Mouse (Mus musculus): ENCODE measurements at regions not wholly inside any gene's neighbourhood (a gene's known extent, or its start where the extent isn't known, plus 50 kb on each side); places are given as distances from the start of the nearest gene placed in this dataset.

DNA sequence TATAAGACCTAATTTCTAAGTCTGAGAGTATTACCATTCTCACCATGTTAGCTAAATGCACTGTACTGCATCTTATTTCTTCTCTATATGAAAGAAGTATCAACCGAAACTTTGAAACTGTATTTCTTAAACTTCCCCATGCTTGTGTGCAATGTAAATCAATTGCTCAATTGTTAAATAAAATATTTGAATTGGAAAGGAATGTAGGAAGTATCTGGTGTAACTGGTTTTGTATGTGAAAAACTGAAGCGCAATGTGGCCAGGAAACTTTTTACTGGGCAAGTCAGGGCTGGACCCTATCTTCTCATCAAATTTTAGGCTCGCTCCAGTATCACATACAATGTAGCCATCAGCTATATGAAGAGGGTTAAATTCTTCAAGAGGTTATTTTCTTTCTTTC is 123.8 kb upstream of the Atp2b1 start:
- DNase-seq: no peak

DNA sequence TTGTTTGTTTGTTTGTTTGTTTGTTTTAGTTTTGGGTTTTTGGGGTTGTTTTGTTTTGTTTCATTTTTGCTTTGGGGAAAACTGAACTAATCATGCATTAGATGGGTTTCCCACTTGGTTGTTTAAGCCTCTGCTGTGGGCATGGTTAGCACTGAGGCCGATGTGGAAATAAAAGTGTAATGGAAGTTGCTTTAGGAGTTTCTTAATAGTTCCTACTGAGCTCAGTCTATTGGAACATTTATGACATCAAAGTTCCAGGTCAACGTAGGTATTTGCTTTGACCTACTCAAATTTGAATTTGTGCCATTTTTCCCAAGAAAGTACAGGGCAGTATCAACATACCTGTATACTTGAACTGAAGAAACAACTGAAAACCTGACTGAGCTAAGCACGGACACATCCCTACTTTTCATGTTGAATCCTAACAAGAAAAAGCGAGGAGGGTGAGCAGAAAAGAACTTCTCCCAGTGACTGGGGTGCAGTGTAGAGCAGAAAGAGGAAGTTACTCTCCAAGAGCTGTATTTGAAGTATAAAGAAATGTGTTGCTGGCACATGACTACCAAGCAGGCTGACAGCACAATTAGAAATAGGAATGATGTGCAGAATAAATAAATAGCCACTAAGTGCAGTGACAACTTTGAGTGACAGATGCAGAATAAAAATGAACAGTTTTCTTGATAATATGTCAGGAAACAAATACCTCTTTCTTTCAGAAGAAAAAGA is 122.0 kb upstream of the Atp2b1 start:
- DNase-seq: no peak

GRCm38 (mm10) chr10:98793926-98794536 is 120.2 kb upstream of the Atp2b1 start:
- DNase-seq: no peak

DNA sequence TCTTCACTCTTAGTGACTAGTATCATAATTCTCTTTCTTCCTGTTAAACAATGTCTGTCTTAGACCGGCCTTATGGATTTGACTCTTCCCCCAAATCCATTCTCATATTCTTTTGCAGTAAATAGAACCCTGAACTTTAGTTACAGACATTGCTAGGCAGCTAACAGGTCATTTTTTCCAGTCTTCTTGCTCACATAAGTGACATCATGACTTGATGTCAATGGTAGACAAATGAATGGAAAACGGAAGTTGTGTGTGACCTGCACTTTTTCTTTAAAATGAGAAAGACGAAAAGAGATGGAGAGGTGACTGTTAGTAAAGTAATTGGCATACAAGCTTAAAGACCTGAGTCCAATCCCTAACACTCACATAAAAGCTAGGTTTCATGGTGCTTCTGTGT is 118.2 kb upstream of the Atp2b1 start:
- DNase-seq: no peak

- DNase-seq: no peak
Measured at GRCm38 (mm10) chr10:98798634-98799415, 115.4 kb upstream of the Atp2b1 start.

DNA sequence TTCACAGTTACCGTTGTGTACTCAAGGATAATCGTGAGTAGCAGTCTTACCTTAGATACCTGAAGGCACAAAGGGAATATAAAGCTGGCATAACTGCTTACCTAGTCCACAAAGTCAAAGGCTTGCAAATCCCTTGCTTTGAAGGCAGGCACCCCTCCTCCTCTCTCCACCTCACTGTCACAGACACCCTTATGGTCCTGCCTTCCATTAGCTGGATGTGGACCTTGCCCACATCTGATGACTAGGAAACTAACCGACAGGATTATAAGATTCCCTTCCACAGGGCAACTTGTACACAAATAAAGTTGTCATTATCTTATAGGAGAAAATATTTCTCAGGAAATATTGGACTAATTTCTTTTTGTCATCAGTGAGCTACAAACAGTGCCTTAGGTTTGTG is 114.4 kb upstream of the Atp2b1 start:
- DNase-seq: no peak

- no peak for DNase-seq
Measured at GRCm38 (mm10) chr10:98800949-98801348, 113.3 kb upstream of the Atp2b1 start.

DNA sequence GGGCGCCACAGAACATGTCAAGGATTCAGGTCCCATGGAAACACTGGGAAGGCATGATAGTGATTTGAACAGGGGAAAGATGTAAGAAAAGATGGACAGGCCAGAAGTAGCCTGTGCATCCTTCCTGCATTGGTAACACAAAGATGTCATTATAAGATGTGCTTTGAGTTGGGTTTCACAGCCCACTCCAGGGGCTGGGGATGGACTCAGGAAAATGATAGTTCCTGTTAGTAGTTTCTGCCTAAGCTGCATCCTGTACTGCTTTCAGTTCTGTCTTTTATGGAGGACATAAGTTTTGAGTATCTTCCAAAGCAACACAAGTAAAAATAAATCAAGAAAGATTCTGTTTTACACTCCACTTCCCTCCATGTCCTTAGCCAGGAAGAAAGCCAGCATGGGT is 109.2 kb upstream of the Atp2b1 start:
- DNase-seq: no peak

DNA sequence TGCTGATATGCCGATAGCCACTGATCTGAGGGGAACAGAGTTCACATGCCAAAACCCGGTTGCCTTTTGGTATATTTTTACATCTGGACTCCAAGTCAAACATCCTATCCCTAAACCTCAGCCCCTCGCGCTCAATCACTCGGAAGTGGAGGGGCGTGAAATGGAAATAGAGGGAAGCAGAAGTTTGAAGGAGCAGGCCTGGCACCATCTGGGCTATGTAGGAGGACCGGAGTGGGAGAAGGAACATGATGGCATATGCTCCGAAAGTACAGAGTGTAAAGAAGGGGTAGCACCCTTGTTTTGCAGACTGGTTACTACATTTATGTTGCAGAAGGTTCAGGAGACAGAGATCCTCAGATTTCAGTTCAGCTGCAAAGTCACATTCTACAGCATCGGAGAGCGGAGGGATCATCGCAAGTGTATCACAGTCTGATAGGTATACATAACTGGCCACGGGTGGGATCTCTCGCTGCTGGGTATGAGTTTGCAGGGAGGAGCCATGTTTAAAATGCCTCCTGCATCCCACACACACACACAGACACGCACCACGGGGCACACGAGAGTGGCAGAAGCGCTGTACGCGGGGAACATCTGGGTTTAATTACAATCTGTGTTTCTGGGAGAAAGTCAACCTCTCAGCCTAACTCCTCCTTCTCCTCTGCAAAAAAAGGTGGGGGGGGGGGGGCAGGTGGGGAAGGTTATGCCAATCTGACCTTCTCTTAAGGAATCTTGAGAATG is 107.2 kb upstream of the Atp2b1 start:
- no peak for DNase-seq

GRCm38 (mm10) chr10:98808644-98809043 is 105.6 kb upstream of the Atp2b1 start:
- peak in 1 of 2 experiments; percentile 6 for DNase-seq

DNA sequence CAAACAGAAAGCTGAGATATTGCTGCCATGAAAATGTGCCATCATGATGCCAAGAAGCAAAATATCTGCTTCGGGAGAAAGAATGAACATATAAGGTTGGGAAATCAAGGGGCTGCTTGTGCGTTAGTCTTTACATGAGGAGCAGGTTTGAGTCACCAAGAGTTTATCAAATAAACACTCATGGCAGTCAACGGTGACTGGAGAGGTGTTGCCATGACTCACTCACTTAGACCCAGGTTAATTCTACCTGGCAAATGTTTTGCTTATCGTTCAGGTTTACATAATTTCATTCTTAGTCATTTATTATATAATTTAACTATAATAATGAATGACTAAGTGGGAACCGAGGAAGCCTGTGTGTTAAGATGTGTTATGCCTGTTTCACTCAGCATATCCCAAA is 85.2 kb upstream of the Atp2b1 start:
- no peak for DNase-seq

DNA sequence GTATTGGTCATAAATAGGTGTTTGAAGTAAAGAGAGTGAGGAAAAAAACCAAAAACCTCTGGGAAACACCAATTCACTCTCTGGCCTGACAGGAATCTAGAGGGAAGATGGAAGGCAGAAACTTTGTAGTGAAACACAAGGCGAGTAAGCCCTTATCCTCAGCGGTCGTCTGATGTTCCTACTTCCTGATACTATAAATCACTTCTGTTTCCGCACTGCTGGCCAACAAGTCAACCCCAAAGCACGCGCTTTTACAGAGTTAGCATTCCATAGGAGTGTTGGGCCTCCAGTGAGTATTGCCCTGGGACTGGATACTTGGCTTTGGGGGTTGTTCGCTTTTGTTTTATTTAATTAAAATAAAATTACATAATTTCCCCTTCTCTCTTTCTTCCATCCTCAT is 82.7 kb upstream of the Atp2b1 start:
- no peak for DNase-seq

GRCm38 (mm10) chr10:98837289-98838181 is 76.7 kb upstream of the Atp2b1 start:
- DNase-seq: no peak

DNA sequence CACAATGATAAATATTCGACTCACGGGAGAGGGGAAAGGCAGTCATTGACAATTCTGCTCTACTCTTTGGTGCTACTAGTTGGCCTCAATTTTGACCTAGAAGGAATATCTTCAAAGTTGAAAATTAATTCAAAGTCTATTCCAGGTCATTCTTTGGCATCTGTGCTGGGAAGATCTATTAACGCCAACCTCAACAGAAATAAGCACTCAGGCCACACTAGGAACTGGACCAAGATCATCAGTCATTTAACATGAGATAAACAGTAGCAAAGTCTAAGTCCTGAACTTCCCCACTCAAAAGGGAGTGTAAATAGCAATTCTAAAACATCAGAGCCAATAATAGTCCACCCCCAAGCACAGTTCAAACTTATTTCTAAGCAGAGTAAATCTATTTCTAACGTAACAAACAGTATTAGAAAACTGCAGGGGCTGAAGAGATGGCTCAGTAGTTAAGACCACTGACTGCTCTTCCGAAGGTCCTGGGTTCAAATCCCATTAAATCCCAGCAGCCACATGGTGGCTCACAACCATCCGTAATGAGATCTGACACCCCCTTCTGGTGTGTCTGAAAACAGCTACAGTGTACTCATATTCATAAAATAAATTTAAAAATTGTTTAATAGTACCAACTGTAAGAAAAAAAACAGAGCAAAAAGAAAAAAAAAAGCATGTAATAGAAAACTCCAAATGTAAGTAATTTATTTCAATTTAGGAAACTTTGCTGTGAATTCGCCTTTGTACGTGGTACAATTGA is 75.1 kb upstream of the Atp2b1 start:
- DNase-seq: peak in 1 of 2 experiments; percentile 10

- DNase-seq: no peak
Measured at GRCm38 (mm10) chr10:98839963-98840362, 74.2 kb upstream of the Atp2b1 start.

DNA sequence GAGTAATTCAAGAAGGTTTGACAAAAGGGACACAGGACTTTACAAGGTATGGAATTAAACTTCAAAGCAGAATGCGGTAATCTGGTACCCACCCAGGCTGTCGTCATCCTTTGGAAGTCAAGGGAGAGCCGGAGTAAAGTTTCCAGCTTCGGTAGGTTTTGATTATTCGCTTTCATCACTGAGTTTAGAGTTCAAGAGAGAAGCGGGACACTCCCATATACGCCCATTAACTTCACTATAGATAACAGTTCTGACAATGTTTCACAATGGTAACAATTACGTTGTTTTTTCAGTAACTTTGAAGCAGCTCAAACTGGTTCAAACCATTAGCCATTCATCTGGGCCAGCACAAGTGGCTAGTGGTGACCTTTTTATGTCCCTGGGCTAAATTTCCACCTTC is 73.8 kb upstream of the Atp2b1 start:
- DNase-seq: no peak

- DNase-seq: no peak
Measured at GRCm38 (mm10) chr10:98840957-98841831, 73.0 kb upstream of the Atp2b1 start.

- DNase-seq: no peak
Measured at GRCm38 (mm10) chr10:98841860-98842259, 72.3 kb upstream of the Atp2b1 start.

DNA sequence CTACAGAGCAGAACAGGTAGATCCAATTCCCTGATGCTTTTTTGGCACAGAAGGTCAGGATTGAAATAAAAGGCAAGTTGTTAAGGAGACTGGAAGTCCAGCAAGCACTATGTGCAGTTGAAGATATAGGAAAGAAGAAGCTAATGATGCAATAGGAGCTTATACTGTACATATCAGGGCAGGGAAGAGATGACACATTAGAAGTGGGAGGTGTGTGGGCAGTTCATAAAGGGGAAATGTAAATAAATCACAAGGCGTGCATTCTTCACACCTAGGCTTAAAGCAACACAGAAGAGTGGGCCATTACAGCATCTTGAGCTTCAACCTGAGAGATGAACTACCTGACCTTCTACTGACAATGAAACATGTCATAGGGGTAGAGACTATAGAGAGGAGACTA is 71.5 kb upstream of the Atp2b1 start:
- no peak for DNase-seq

- DNase-seq: no peak
Measured at GRCm38 (mm10) chr10:98849851-98850250, 64.4 kb upstream of the Atp2b1 start.

Measured in kidney, postnatal 25 days (tissue).